Mouse (Mus musculus) megakaryocyte, embryonic 14.5 days (primary cell): ENCODE measurements around the gene Rora.

ENCODE experiments used
- FLI1 ChIP-seq: IDR thresholded peaks from 2 replicates; pipeline ENCODE4 v1.6.1; 2012; ENCODE audit warnings: low read length, inconsistent platforms, mixed read lengths
- GATA1 ChIP-seq: IDR thresholded peaks from 3 replicates; pipeline ENCODE4 v1.6.1; 2012; ENCODE audit warnings: mixed read lengths, low read length, inconsistent platforms, borderline replicate concordance

GRCm38 (mm10) chr9:69345550-69345949, 692.0 kb downstream of the Rora start:
- no peak for TF ChIP-seq FLI1
- no peak for TF ChIP-seq GATA1
